Comparison of ENCODE assay signal across 26 mouse cellular contexts in the genomic region with DNA sequence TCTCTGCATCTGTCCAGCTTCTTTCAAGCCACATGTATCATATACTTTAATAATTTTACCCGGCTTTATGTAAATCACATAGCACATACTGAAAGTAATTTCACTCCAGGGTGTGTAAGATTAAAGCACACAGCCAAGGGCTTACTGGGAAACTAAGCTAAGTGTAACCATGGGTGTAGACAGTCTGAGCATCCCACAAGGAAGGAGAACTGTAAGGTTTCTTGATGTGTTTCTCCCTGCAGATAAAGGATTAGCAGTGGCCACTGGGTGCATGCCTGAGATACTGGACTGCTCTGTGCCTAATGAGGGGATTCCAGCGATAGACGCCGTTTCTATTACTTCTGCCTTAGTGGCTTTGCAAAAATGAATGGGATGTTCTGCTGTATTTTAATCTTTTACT.
"Had no signal": no experiment of that assay in that cellular context is flagged by ENCODE, and none has a peak within 500 bp of the region (broad histone marks: within the 10 kb centered on the region; RNA-seq: fewer than 3 reads in every experiment).

No protein-coding gene starts in this region.

- DNase-seq: gastrocnemius, adult 2 months; gastrocnemius, postnatal 10 days; gastrocnemius, postnatal 25 days; heart, adult 2 months; heart, postnatal 10 days; heart, postnatal 4 days; kidney, adult 18-20 months; kidney, adult 9 months; kidney, postnatal 14 days; kidney, postnatal 36 days; layer of hippocampus, adult 9-11 months; layer of hippocampus, postnatal 36 days; left cerebral cortex, postnatal 4 days had no signal

- H3K9me3 ChIP-seq: heart, embryonic 10.5 days; heart, embryonic 12.5 days; hindbrain, embryonic 10.5 days; hindbrain, embryonic 12.5 days; intestine, embryonic 15.5 days; kidney, embryonic 15.5 days; limb, embryonic 13.5 days; limb, embryonic 15.5 days had no signal

- H3K4me3 ChIP-seq: gastrocnemius, adult 2 months; heart, adult 2 months; heart, embryonic 10.5 days; heart, embryonic 12.5 days; hindbrain, embryonic 10.5 days; hindbrain, embryonic 12.5 days; intestine, embryonic 15.5 days; kidney, embryonic 15.5 days; limb, embryonic 13.5 days; limb, embryonic 15.5 days had no signal

- H3K36me3 ChIP-seq: heart, embryonic 10.5 days; heart, embryonic 12.5 days; hindbrain, embryonic 10.5 days; hindbrain, embryonic 12.5 days; intestine, embryonic 15.5 days; kidney, embryonic 15.5 days; limb, embryonic 13.5 days; limb, embryonic 15.5 days had no signal

- H3K4me2 ChIP-seq: heart, embryonic 12.5 days; hindbrain, embryonic 12.5 days; hindbrain, embryonic 14.5 days; intestine, embryonic 15.5 days; kidney, embryonic 15.5 days; limb, embryonic 13.5 days; limb, embryonic 15.5 days had no signal

- H3K27me3 ChIP-seq: heart, embryonic 12.5 days; hindbrain, embryonic 12.5 days; intestine, embryonic 15.5 days; kidney, embryonic 15.5 days; limb, embryonic 15.5 days had no signal

- H3K9ac ChIP-seq: heart, embryonic 12.5 days; hindbrain, embryonic 12.5 days; hindbrain, embryonic 14.5 days; intestine, embryonic 15.5 days; kidney, embryonic 15.5 days; limb, embryonic 13.5 days; limb, embryonic 15.5 days had no signal

- H3K27ac ChIP-seq: gastrocnemius, adult 2 months; heart, adult 2 months; heart, embryonic 10.5 days; hindbrain, embryonic 10.5 days; hindbrain, embryonic 12.5 days; hindbrain, embryonic 14.5 days; intestine, embryonic 15.5 days; kidney, embryonic 15.5 days; kidney, postnatal 0 days; limb, embryonic 13.5 days; limb, embryonic 15.5 days had no signal

- ATAC-seq: hindbrain, embryonic 16.5 days; inflammation-experienced regulatory T-cells, adult 6 months; intestine, embryonic 15.5 days; intestine, postnatal 0 days had no signal

- H3K4me1 ChIP-seq: heart, embryonic 10.5 days; heart, embryonic 12.5 days; hindbrain, embryonic 10.5 days; hindbrain, embryonic 12.5 days; intestine, embryonic 15.5 days; kidney, embryonic 15.5 days; limb, embryonic 15.5 days had no signal
